Mouse (Mus musculus): ENCODE data around the gene Suv39h1.
A peak's percentile ranks its signal among the peaks of the same experiment; 100 is the strongest.
"Not testable (repeated sequence)": the region's sequence is repeated elsewhere in the genome, so short reads cannot be mapped to it uniquely, and the experiment has no call there.

DNA sequence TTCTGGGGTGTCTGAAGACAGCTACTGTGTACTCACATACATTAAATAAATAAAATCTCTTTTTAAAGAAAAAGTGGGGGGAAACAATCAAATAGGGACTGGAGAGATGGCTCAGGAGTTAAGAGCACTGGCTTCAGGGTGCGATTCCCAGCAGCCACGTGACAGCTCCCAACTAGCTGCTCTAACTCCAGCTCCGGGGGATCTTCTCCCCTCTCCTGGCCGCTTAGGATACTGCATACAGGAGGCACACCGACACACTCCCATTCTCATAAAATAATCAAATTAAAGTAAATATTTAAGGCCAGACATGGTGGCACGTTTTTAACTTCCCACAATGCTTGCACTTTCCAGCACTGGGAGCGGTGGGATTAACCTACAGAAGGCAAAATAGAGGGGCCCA, 58.9 kb downstream of the Suv39h1 start:
- TF ChIP-seq CTCF (IDR thresholded peaks at IDR 0.05; ENCODE audit: low read depth) = peak; percentile 53
- not testable (repeated sequence) for TF ChIP-seq EP300 (IDR thresholded peaks at IDR 0.05; ENCODE audit: low read depth)

Data from liver, embryonic 14.5 days (tissue).